In the genomic region with DNA sequence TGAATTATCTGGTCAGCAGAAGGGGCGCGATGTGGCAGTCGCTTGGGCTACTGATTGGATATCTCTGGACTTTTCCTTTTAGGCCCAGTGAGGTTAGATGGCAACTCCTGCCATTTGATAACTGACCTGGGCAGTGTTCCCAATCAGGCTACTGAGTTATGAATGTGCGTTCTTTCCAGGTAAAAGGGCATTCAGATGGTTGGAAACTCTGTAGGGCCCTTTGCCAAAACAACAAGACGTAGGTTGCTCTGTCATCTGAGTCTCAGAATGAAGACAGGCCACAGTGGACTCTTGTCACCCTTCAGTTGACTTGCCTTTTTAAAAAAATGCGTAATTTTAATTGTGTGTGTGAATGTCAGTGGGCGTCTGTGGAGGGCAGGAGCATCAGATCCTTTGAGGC, we compare ENCODE assay signal across 20 mouse cellular contexts. TPM values are rescaled to one million over a fixed set of nuclear protein-coding genes. Genes with fewer than 3 reads are reported as not detected.
DNase-seq lines count a peak whose midpoint lies in the region; ATAC-seq and TF ChIP-seq lines count a peak whose summit lies in the region.
"Had no signal": no experiment of that assay in that cellular context is flagged by ENCODE, and none has a peak within 500 bp of the region (broad histone marks: within the 10 kb centered on the region; RNA-seq: fewer than 3 reads in every experiment).

No protein-coding gene starts in this region.

- H3K27ac ChIP-seq in liver, adult 2 months (replicated peaks; ENCODE audit: insufficient read depth, low read depth, low read length): peak overlapping the region; percentile 92
- H3K27ac ChIP-seq in liver, embryonic 11.5 days (ENCODE audit: low read depth, low read length): no peak overlapping the region
- H3K27ac ChIP-seq: embryonic facial prominence, embryonic 15.5 days; forebrain, embryonic 10.5 days; limb, embryonic 15.5 days; neural tube, embryonic 12.5 days had no signal

- DNase-seq in adrenal gland, adult 2 months: peak; percentile 42
- DNase-seq in adrenal gland, adult 8-10 months: no peak
- DNase-seq in heart, adult 18-20 months: peak; percentile 74 to 78
- no peak for DNase-seq in heart, postnatal 25 days (ENCODE audit: low spot score)
- peak; percentile 99 for DNase-seq in liver, adult 2 months (ENCODE audit: extremely low read depth, low read depth, low spot score)
- no peak for DNase-seq in liver, embryonic 11.5 days (ENCODE audit: low spot score)
- DNase-seq in testis, postnatal 10 days (ENCODE audit: low spot score): no peak
- DNase-seq in cerebellum, adult 9-10 months: no peak
- DNase-seq: cerebellum, postnatal 10 days; gastrocnemius, postnatal 36 days; layer of hippocampus, postnatal 36 days; lung, embryonic 14.5 days; lung, postnatal 4 days had no signal

- peaks cover 38% of the 10 kb centered on the region for H3K4me1 ChIP-seq in liver, adult 2 months (ENCODE audit: control insufficient read depth, insufficient read depth, low read length)
- peaks cover 35% of the 10 kb centered on the region for H3K4me1 ChIP-seq in liver, embryonic 11.5 days (replicated peaks; ENCODE audit: control insufficient read depth, insufficient read depth, low read length)
- H3K4me1 ChIP-seq: embryonic facial prominence, embryonic 15.5 days; forebrain, embryonic 10.5 days; limb, embryonic 15.5 days; neural tube, embryonic 12.5 days had no signal

- H3K9me3 ChIP-seq in liver, embryonic 11.5 days (ENCODE audit: control insufficient read depth, low read length): no peaks in the 10 kb centered on the region
- H3K9me3 ChIP-seq: embryonic facial prominence, embryonic 15.5 days; forebrain, embryonic 10.5 days; G1E; limb, embryonic 15.5 days; neural tube, embryonic 12.5 days had no signal

- no peak for ATAC-seq in liver, embryonic 11.5 days (replicated peaks; ENCODE audit: low FRiP score)
- ATAC-seq: CD4-positive, CD25-positive, alpha-beta regulatory T cell, adult 4 months had no signal

- no peak overlapping the region for H3K4me3 ChIP-seq in liver, adult 2 months (ENCODE audit: insufficient read depth, low read depth, low read length)
- H3K4me3 ChIP-seq in liver, embryonic 11.5 days (ENCODE audit: low read depth, low read length): no peak overlapping the region
- H3K4me3 ChIP-seq: embryonic facial prominence, embryonic 15.5 days; forebrain, embryonic 10.5 days; limb, embryonic 15.5 days; neural tube, embryonic 12.5 days had no signal

- no peak overlapping the region for H3K9ac ChIP-seq in liver, adult 2 months (ENCODE audit: low read depth, low read length)
- H3K9ac ChIP-seq in liver, embryonic 11.5 days (ENCODE audit: low read depth, low read length): no peak overlapping the region
- H3K9ac ChIP-seq: embryonic facial prominence, embryonic 15.5 days; limb, embryonic 15.5 days; lung, embryonic 14.5 days; neural tube, embryonic 12.5 days had no signal

- TF ChIP-seq POLR2A in liver, adult 2 months (IDR thresholded peaks at IDR 0.05; ENCODE audit: extremely low read depth, insufficient read depth, low read length): no peak

- intact Hi-C loops in heart, postnatal 25 days (cut with DNase I): no loop called here

- H3K27me3 ChIP-seq in liver, adult 2 months (ENCODE audit: control insufficient read depth, insufficient read depth, low read length): no peaks in the 10 kb centered on the region
- no peaks in the 10 kb centered on the region for H3K27me3 ChIP-seq in liver, embryonic 11.5 days (replicated peaks; ENCODE audit: control insufficient read depth, insufficient read depth, low read length)
- H3K27me3 ChIP-seq: embryonic facial prominence, embryonic 15.5 days; limb, embryonic 15.5 days; neural tube, embryonic 12.5 days had no signal

- H3K36me3 ChIP-seq in liver, adult 2 months (ENCODE audit: control insufficient read depth, insufficient read depth, low read length): no peaks in the 10 kb centered on the region
- H3K36me3 ChIP-seq in liver, embryonic 11.5 days (ENCODE audit: control insufficient read depth, insufficient read depth, low read length): no peaks in the 10 kb centered on the region
- H3K36me3 ChIP-seq: embryonic facial prominence, embryonic 15.5 days; forebrain, embryonic 10.5 days; limb, embryonic 15.5 days; neural tube, embryonic 12.5 days had no signal

- H3K79me2 ChIP-seq in liver, adult 2 months (ENCODE audit: control insufficient read depth, insufficient read depth, low read length): peaks cover 29% of the 10 kb centered on the region

- no peak overlapping the region for H3K4me2 ChIP-seq in liver, embryonic 11.5 days
- H3K4me2 ChIP-seq: embryonic facial prominence, embryonic 15.5 days; limb, embryonic 15.5 days; lung, embryonic 14.5 days; midbrain, embryonic 11.5 days; neural tube, embryonic 12.5 days had no signal

- WGBS in liver, adult 2 months: 26% methylated on average over 7 of the region's 7 CpGs
- WGBS in liver, embryonic 11.5 days: 85% methylated on average over 7 of the region's 7 CpGs

- no peak for TF ChIP-seq CTCF in liver, adult 2 months (IDR thresholded peaks at IDR 0.05; ENCODE audit: low read depth, low read length)

RNA-seq across cellular contexts. Expression of gene Pank1, which starts 29.8 kb away (rescaled TPM):
- total RNA-seq in adrenal gland, adult 2 months (2021): 10 to 100 TPM; 64.5 to 83.6 TPM
- polyA plus RNA-seq in adrenal gland, adult 2 months (2012; rRNA removed): 4.7 and 6.1 TPM in 2 replicates
- total RNA-seq in adrenal gland, adult 8-10 months (2022): 10 to 100 TPM; 39.0 to 70.9 (median 46.7) TPM
- total RNA-seq in heart, adult 18-20 months (2021): 10 to 100 TPM; 41.2 to 47.1 TPM
- total RNA-seq in heart, postnatal 25 days (2021): 10 to 100 TPM; 40.0 to 47.8 TPM
- total RNA-seq in liver, adult 2 months (2014; rRNA removed): 196 and 259 TPM in 2 replicates
- polyA plus RNA-seq in liver, adult 2 months (2012; rRNA removed): 14.1 and 18.8 TPM in 2 replicates
- polyA plus RNA-seq in liver, embryonic 11.5 days (2014; fragmentation: Nextera tagmentation; extraction: Ambion mirVana): 7.8 and 8.7 TPM in 2 replicates

Comparison
In these comparisons a context has a peak if more than half of its experiments do, and no peak if none do; other contexts are left out.
1. DNase-seq: peak in adrenal gland, adult 2 months (single experiment), heart, adult 18-20 months (2 of 2) and liver, adult 2 months (single experiment); none in adrenal gland, adult 8-10 months (single experiment), heart, postnatal 25 days (single experiment), liver, embryonic 11.5 days (single experiment), testis, postnatal 10 days (single experiment) and cerebellum, adult 9-10 months (single experiment).